Mouse (Mus musculus): Measurements from ENCODE around the gene Gipc3.

Gipc3 gene

GRCm38 (mm10) chr10:81344421-81345161, 1.5 kb upstream of the Gipc3 start:
- no peak for DNase-seq

- DNase-seq: peak; percentile 73
Measured at GRCm38 (mm10) chr10:81341333-81341949, 1.6 kb downstream of the Gipc3 start.

- DNase-seq: no peak
Measured at GRCm38 (mm10) chr10:81340551-81341332, 2.3 kb downstream of the Gipc3 start.

- DNase-seq: no peak
Measured at GRCm38 (mm10) chr10:81336558-81336957, 6.5 kb downstream of the Gipc3 start.

- DNase-seq: no peak
Measured at GRCm38 (mm10) chr10:81335393-81336340, 7.4 kb downstream of the Gipc3 start.

- DNase-seq: no peak
Measured at GRCm38 (mm10) chr10:81334324-81334723, 8.7 kb downstream of the Gipc3 start.

- no peak for DNase-seq
Measured at GRCm38 (mm10) chr10:81332277-81332676, 10.8 kb downstream of the Gipc3 start.

GRCm38 (mm10) chr10:81330007-81330406, 13.1 kb downstream of the Gipc3 start:
- peak; percentile 36 for DNase-seq

GRCm38 (mm10) chr10:81329194-81329975, 13.7 kb downstream of the Gipc3 start:
- DNase-seq: peak; percentile 25

- peak; percentile 68 for DNase-seq
Measured at GRCm38 (mm10) chr10:81328386-81328785, 14.7 kb downstream of the Gipc3 start, which contains the start of gene Tbxa2r. Gene Tbxa2r, plus strand, starts transcription at chr10:81328731.

GRCm38 (mm10) chr10:81327959-81328358, 15.1 kb downstream of the Gipc3 start:
- peak; percentile 45 for DNase-seq

GRCm38 (mm10) chr10:81326858-81327257, 16.2 kb downstream of the Gipc3 start:
- DNase-seq: peak; percentile 68

- no peak for DNase-seq
Measured at GRCm38 (mm10) chr10:81325781-81326180, 17.3 kb downstream of the Gipc3 start.

- peak; percentile 13 for DNase-seq
Measured at GRCm38 (mm10) chr10:81325176-81325575, 17.9 kb downstream of the Gipc3 start.

GRCm38 (mm10) chr10:81323791-81324530, 19.1 kb downstream of the Gipc3 start:
- no peak for DNase-seq

- DNase-seq: peak; percentile 45
Measured at GRCm38 (mm10) chr10:81323141-81323775, 19.8 kb downstream of the Gipc3 start.

GRCm38 (mm10) chr10:81322444-81322843, 20.6 kb downstream of the Gipc3 start:
- peak; percentile 33 for DNase-seq

GRCm38 (mm10) chr10:81321436-81321835, 21.6 kb downstream of the Gipc3 start:
- no peak for DNase-seq

GRCm38 (mm10) chr10:81320550-81321347, 22.3 kb downstream of the Gipc3 start, which contains the start of gene Cactin:
Gene Cactin, plus strand, starts transcription at chr10:81321103.
- DNase-seq: peak; percentile 100

Measured in kidney, adult 9 months (tissue).